Mouse (Mus musculus) heart, embryonic 11.5 days (tissue): ENCODE measurements around the gene Plcd1. TPM values are rescaled to one million over a fixed set of nuclear protein-coding genes. Genes with fewer than 3 reads are reported as not detected.

Source experiments
- ATAC-seq: fragments of 200-750 bp; cut with Nextera tagmentation; replicated peaks from 2 replicates; pipeline ENCODE4 v1.8.0; 2017; ENCODE audit warnings: moderate library complexity; ENCODE audit not compliant: insufficient number of reproducible peaks, low FRiP score, low TSS enrichment
- H3K27ac ChIP-seq: fragments of 300-500 bp; sonication (generic); 2 replicates; pipeline ENCODE4 v1.5.1; 2014; ENCODE audit warnings: mild to moderate bottlenecking, low read depth, low read length
- H3K27me3 ChIP-seq: fragments of 300-500 bp; sonication (generic); 2 replicates; pipeline ENCODE4 v1.6.1; 2014; ENCODE audit warnings: mild to moderate bottlenecking, low read length, mixed read lengths; ENCODE audit not compliant: control insufficient read depth, insufficient read depth
- H3K36me3 ChIP-seq: fragments of 300-500 bp; sonication (generic); 2 replicates; pipeline ENCODE4 v1.6.1; 2014; ENCODE audit warnings: mild to moderate bottlenecking, low read length, moderate library complexity, mixed read lengths; ENCODE audit not compliant: control insufficient read depth, insufficient read depth
- H3K4me1 ChIP-seq: fragments of 300-500 bp; sonication (generic); 2 replicates; pipeline ENCODE4 v1.6.1; 2014; ENCODE audit warnings: low read length; ENCODE audit not compliant: control insufficient read depth, insufficient read depth
- H3K4me2 ChIP-seq: fragments of 300-500 bp; sonication (generic); 2 replicates; pipeline ENCODE4 v1.6.1; 2014; ENCODE audit warnings: mild to moderate bottlenecking, moderate library complexity
- H3K4me3 ChIP-seq: fragments of 300-500 bp; sonication (generic); 2 replicates; pipeline ENCODE4 v1.5.1; 2014; ENCODE audit warnings: low read depth, low read length
- H3K9ac ChIP-seq: fragments of 300-500 bp; sonication (generic); 2 replicates; pipeline ENCODE4 v1.6.1; 2014; ENCODE audit warnings: mild to moderate bottlenecking, low read depth, low read length, moderate library complexity
- H3K9me3 ChIP-seq: fragments of 300-500 bp; sonication (generic); replicated peaks from 2 replicates; pipeline ENCODE4 v1.6.1; 2016; ENCODE audit warnings: low read length; ENCODE audit not compliant: control insufficient read depth
- WGBS: fragments of 180-500 bp; shearing (Covaris S2); extraction: QIAGEN DNeasy Blood & Tissue Kit; methylation state at CpG from one replicate; pipeline ENCODE4 v1.1.7; 2014; ENCODE audit not compliant: insufficient replicate concordance; 5-methylcytosine and 5-hydroxymethylcytosine counted together
- polyA plus RNA-seq: library from polyadenylated mRNA; unstranded; fragments of >200 nt; fragmentation: Nextera tagmentation; extraction: Ambion mirVana; gene quantifications from 2 replicates; pipeline ENCODE4 v1.2.1, GENCODE M21; 2014

The Plcd1 gene
- polyA plus RNA-seq, 1 experiment from 2014 or later = 18.2 TPM

DNA sequence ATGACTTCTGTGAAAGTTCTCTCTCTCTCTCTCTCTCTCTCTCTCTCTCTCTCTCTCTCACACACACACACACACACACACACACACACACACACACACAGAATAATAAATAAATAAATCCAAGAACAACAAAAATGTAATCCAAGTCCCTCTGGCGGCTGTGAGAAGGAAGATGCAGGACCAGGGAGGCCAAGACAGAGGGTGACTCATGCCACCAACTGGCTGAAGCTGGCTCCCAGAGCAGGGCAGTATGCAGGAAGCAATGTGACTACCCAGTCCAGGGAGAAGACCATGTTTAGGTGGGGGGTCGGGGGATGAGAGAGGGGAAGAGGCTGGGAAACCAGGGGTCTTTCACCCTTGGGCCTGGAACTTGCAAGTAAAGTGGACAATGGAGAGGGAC is 42.1 kb downstream of the Plcd1 start:
- ATAC-seq = no peak

DNA sequence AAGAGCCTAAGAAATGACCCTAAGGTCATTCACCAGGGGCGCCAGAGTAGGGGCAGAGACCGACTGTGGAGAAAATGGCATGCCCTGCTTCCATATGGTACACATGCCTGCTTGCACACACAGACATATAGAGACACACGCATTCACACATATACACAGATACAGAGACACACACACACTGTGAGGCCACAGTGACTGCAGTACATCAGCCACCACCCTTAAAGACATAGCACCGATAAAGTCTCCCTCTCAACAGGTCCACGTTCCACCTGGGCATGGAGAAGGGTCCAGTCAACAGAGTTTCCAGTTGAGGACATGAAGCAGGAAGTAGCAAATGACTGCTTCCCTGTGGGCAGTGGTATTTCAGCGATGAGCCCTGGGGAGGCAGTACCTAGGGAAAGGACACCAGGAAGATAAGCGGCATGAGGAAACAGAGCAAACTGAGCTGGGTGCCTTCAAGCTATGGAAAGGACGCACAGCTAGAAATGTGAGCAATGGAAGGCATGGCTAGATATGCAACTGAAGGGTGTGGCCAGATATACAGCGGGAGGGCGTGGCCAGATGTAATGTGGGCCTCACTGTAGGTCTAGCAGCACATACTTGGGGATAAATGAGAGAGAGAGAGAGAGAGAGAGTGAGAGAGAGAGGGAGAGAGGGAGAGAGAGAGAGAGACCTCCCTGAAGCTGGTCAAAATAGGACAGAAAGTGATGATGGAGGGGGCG is 45.0 kb downstream of the Plcd1 start:
- Histone ChIP-seq H3K4me2 (no peak overlapping the region), H3K9me3 (no peaks in the 10 kb centered on the region), H3K27ac (no peak overlapping the region), H3K9ac (no peak overlapping the region), H3K4me3 (no peak overlapping the region), H3K4me1 (peaks cover 18% of the 10 kb centered on the region), H3K27me3 (no peaks in the 10 kb centered on the region), H3K36me3 (no peaks in the 10 kb centered on the region)
- 68% methylated on average over 11 of the region's 11 CpGs for WGBS
- ATAC-seq = no peak

More for the DNA sequence above, 42.1 kb downstream of the Plcd1 start:
- Histone ChIP-seq H3K4me1 (peaks cover 21% of the 10 kb centered on the region), H3K36me3 (no peaks in the 10 kb centered on the region), H3K9me3 (no peaks in the 10 kb centered on the region), H3K4me3 (no peak overlapping the region), H3K27ac (no peak overlapping the region), H3K9ac (no peak overlapping the region), H3K4me2 (no peak overlapping the region), H3K27me3 (peaks cover 5% of the 10 kb centered on the region; the same call in 1 of the 2 replicates)
- 55% methylated on average over 2 of the region's 2 CpGs for WGBS

GRCm38 (mm10) chr9:119040101-119040775 is 53.1 kb downstream of the Plcd1 start:
- H3K27ac ChIP-seq = no peak overlapping the region
- H3K9me3 ChIP-seq = no peaks in the 10 kb centered on the region
- H3K9ac ChIP-seq = no peak overlapping the region

GRCm38 (mm10) chr9:119038574-119038973 is 54.7 kb downstream of the Plcd1 start:
- H3K9ac ChIP-seq = no peak overlapping the region
- no peak overlapping the region for H3K4me3 ChIP-seq
- ATAC-seq = no peak
- peaks cover 4% of the 10 kb centered on the region; the same call in 1 of the 2 replicates for H3K4me1 ChIP-seq
- H3K36me3 ChIP-seq = peaks cover 16% of the 10 kb centered on the region
- H3K27ac ChIP-seq = no peak overlapping the region
- H3K4me2 ChIP-seq = no peak overlapping the region
- H3K27me3 ChIP-seq = no peaks in the 10 kb centered on the region
- H3K9me3 ChIP-seq = no peaks in the 10 kb centered on the region
- 69% methylated on average over 3 of the region's 3 CpGs for WGBS

More at GRCm38 (mm10) chr9:119040101-119040775, 53.1 kb downstream of the Plcd1 start:
- Histone ChIP-seq H3K27me3 (no peaks in the 10 kb centered on the region), H3K4me2 (no peak overlapping the region), H3K36me3 (peaks cover 16% of the 10 kb centered on the region), H3K4me1 (peaks cover 4% of the 10 kb centered on the region; the same call in 1 of the 2 replicates), H3K4me3 (no peak overlapping the region)
- no peak for ATAC-seq
- 89% methylated on average over 15 of the region's 15 CpGs for WGBS

- Histone ChIP-seq H3K4me3 (no peak overlapping the region), H3K27ac (no peak overlapping the region), H3K4me2 (no peak overlapping the region), H3K9ac (no peak overlapping the region), H3K4me1 (peaks cover 16% of the 10 kb centered on the region), H3K27me3 (no peaks in the 10 kb centered on the region), H3K36me3 (peaks cover 16% of the 10 kb centered on the region), H3K9me3 (no peaks in the 10 kb centered on the region)
- 78% methylated on average over 15 of the region's 15 CpGs for WGBS
- no peak for ATAC-seq
Measured at GRCm38 (mm10) chr9:119037076-119037730, 56.1 kb downstream of the Plcd1 start.

- Histone ChIP-seq H3K27me3 (no peaks in the 10 kb centered on the region), H3K4me2 (no peak overlapping the region), H3K4me1 (peaks cover 20% of the 10 kb centered on the region), H3K27ac (no peak overlapping the region), H3K9ac (no peak overlapping the region), H3K9me3 (no peaks in the 10 kb centered on the region), H3K36me3 (peaks cover 13% of the 10 kb centered on the region), H3K4me3 (no peak overlapping the region)
- ATAC-seq = no peak
- WGBS = 57% methylated on average over 7 of the region's 7 CpGs
Measured at GRCm38 (mm10) chr9:119035836-119036235, 57.5 kb downstream of the Plcd1 start.

GRCm38 (mm10) chr9:119034676-119035665 is 58.3 kb downstream of the Plcd1 start:
- WGBS = 87% methylated on average over 29 of the region's 29 CpGs
- Histone ChIP-seq H3K4me3 (no peak overlapping the region), H3K27ac (no peak overlapping the region), H3K4me1 (peaks cover 20% of the 10 kb centered on the region), H3K36me3 (peaks cover 10% of the 10 kb centered on the region), H3K9me3 (no peaks in the 10 kb centered on the region), H3K27me3 (no peaks in the 10 kb centered on the region), H3K4me2 (no peak overlapping the region), H3K9ac (no peak overlapping the region)
- no peak for ATAC-seq

DNA sequence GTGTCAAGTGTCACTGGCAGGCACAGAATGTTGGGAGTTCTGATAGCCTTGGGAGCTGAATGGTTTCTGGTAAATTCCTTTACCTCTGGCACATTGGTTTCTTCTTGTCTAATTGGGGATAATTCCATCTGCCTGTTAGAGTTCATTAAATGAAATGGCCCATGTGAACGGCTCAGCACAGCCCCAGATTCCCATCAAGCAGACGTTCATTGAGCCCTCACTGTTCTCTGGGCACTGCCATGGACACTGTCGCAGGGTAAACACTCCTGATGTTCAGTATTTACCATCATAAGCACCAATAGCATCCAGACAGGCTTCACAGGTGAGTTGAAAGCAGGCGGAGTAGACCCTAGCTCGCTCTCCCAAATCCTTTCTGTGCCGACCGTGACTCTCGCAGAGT is 59.2 kb downstream of the Plcd1 start:
- H3K4me1 ChIP-seq = peaks cover 20% of the 10 kb centered on the region
- H3K4me2 ChIP-seq = no peak overlapping the region
- peaks cover 6% of the 10 kb centered on the region for H3K36me3 ChIP-seq
- H3K9ac ChIP-seq = no peak overlapping the region
- no peak overlapping the region for H3K4me3 ChIP-seq
- 82% methylated on average over 8 of the region's 8 CpGs for WGBS
- H3K27ac ChIP-seq = no peak overlapping the region
- H3K27me3 ChIP-seq = no peaks in the 10 kb centered on the region
- H3K9me3 ChIP-seq = no peaks in the 10 kb centered on the region
- no peak for ATAC-seq
